7 mouse cellular contexts compared by ENCODE assay signal in the genomic region with DNA sequence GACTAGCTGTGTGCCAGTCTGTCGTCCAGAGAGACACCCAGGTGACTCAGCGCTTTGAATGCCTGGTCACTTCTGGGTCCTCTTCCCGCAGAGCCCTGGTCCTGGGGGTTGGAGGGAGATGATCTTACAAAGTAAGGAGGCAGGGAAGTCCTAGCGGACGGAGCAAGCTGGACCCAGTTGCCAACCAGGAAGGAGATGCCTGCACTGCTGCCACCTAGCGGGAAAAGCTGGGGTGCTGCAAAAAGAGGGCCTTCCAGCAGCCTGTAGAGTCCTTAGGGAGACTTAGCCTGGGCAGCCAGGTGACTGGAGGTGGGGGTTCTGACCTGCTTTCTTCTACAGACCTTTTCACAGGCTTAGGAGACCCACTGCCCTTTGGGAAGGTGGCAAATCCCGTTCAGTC. TPM values are rescaled to one million over a fixed set of nuclear protein-coding genes. Genes with fewer than 3 reads are reported as not detected.
DNase-seq lines count a peak whose midpoint lies in the region; ATAC-seq and TF ChIP-seq lines count a peak whose summit lies in the region.

No protein-coding gene starts in this region.

- H3K36me3 ChIP-seq in intestine, postnatal 0 days (ENCODE audit: control insufficient read depth, insufficient read depth), result no peaks in the 10 kb centered on the region
- H3K36me3 ChIP-seq in midbrain, embryonic 11.5 days (ENCODE audit: control insufficient read depth, insufficient read depth, low read length), result no peaks in the 10 kb centered on the region
- no peaks in the 10 kb centered on the region for H3K36me3 ChIP-seq in small intestine, adult 2 months (ENCODE audit: control insufficient read depth, insufficient read depth, low read length)

- intact Hi-C loops in left cerebral cortex, postnatal 36 days (cut with DNase I), result loop anchor here (5.0 to 10.0 kb wide), 8 partner anchors 47 to 957 kb away; no protein-coding TSS in a partner anchor

- no peak for TF ChIP-seq POLR2A in small intestine, adult 2 months (IDR thresholded peaks at IDR 0.05; ENCODE audit: low read depth, low read length)

- peaks cover 52% of the 10 kb centered on the region for H3K27me3 ChIP-seq in intestine, postnatal 0 days (replicated peaks; ENCODE audit: control insufficient read depth, insufficient read depth, low read length)
- peaks cover 34% of the 10 kb centered on the region for H3K27me3 ChIP-seq in midbrain, embryonic 11.5 days (ENCODE audit: control insufficient read depth, insufficient read depth, low read length)
- peaks cover 19% of the 10 kb centered on the region for H3K27me3 ChIP-seq in small intestine, adult 2 months (ENCODE audit: control insufficient read depth, insufficient read depth, low read length)

- no peak for ATAC-seq in intestine, postnatal 0 days
- ATAC-seq in midbrain, embryonic 11.5 days (ENCODE audit: low FRiP score), result no peak

- H3K27ac ChIP-seq in intestine, postnatal 0 days (ENCODE audit: low read depth, low read length), result no peak overlapping the region
- H3K27ac ChIP-seq in midbrain, embryonic 11.5 days (ENCODE audit: low read depth, low read length), result no peak overlapping the region
- no peak overlapping the region for H3K27ac ChIP-seq in small intestine, adult 2 months (ENCODE audit: insufficient read depth, low read depth, low read length)

- H3K4me3 ChIP-seq in intestine, postnatal 0 days (ENCODE audit: low read depth, low read length), result no peak overlapping the region
- H3K4me3 ChIP-seq in midbrain, embryonic 11.5 days (ENCODE audit: low read depth, low read length), result no peak overlapping the region
- H3K4me3 ChIP-seq in small intestine, adult 2 months (ENCODE audit: low read depth, low read length), result no peak overlapping the region

- H3K4me1 ChIP-seq in intestine, postnatal 0 days (replicated peaks; ENCODE audit: control insufficient read depth, insufficient read depth, low read length), result no peaks in the 10 kb centered on the region
- peaks cover 35% of the 10 kb centered on the region for H3K4me1 ChIP-seq in midbrain, embryonic 11.5 days (ENCODE audit: control insufficient read depth, insufficient read depth, low read length)
- no peaks in the 10 kb centered on the region for H3K4me1 ChIP-seq in small intestine, adult 2 months (ENCODE audit: control insufficient read depth, insufficient read depth, insufficient read length, low read length)

- H3K4me2 ChIP-seq in intestine, postnatal 0 days (replicated peaks; ENCODE audit: low read depth), result no peak overlapping the region
- H3K4me2 ChIP-seq in midbrain, embryonic 11.5 days, result peak overlapping the region; percentile 27; the same call in 1 of the 2 replicates

- TF ChIP-seq CTCF in intestine, postnatal 0 days (IDR thresholded peaks at IDR 0.05; ENCODE audit: low read depth), result peak; percentile 79
- TF ChIP-seq CTCF in small intestine, adult 2 months (IDR thresholded peaks at IDR 0.05; ENCODE audit: extremely low read depth, insufficient read length, insufficient replicate concordance, low read depth, low read length), result peak; percentile 52; the same call in 1 of the 2 replicates

- WGBS in intestine, postnatal 0 days, result 9% methylated on average over 7 of the region's 7 CpGs
- WGBS in midbrain, embryonic 11.5 days, result 3% methylated on average over 7 of the region's 7 CpGs
- WGBS in small intestine, adult 2 months, result 11% methylated on average over 7 of the region's 7 CpGs

- no peaks in the 10 kb centered on the region for H3K9me3 ChIP-seq in intestine, postnatal 0 days (ENCODE audit: control insufficient read depth)
- H3K9me3 ChIP-seq in midbrain, embryonic 11.5 days (ENCODE audit: control insufficient read depth, low read length), result no peaks in the 10 kb centered on the region

- peak; percentile 85 to 86 for DNase-seq in adrenal gland, postnatal 36 days
- DNase-seq in cerebellum, postnatal 36 days, result peak; percentile 77 to 80
- DNase-seq in gastrocnemius, postnatal 10 days, result peak; percentile 70
- peak; percentile 79 to 81 for DNase-seq in left cerebral cortex, postnatal 36 days (ENCODE audit: low spot score in 2 of 2)
- DNase-seq in midbrain, embryonic 11.5 days (ENCODE audit: low spot score, missing footprints), result peak; percentile 99

- H3K9ac ChIP-seq in intestine, postnatal 0 days (ENCODE audit: low read depth, low read length), result no peak overlapping the region
- H3K9ac ChIP-seq in midbrain, embryonic 11.5 days (ENCODE audit: low read length), result no peak overlapping the region

RNA-seq across cellular contexts. Expression of a gene that starts 1.8 kb away (rescaled TPM):
- total RNA-seq in adrenal gland, postnatal 36 days (2021), result 1 to 10 TPM; 1.2 to 9.5 TPM
- total RNA-seq in gastrocnemius, postnatal 10 days (2021), result under 1 TPM; 0.81 to 0.87 TPM
- polyA plus RNA-seq in intestine, postnatal 0 days (2015; fragmentation: Nextera tagmentation; extraction: Ambion mirVana), result 0.29 and 0.86 TPM in 2 replicates
- 10 to 100 TPM; 51.7 to 63.4 TPM for total RNA-seq in left cerebral cortex, postnatal 36 days (2021)
- polyA plus RNA-seq in midbrain, embryonic 11.5 days (2014; fragmentation: Nextera tagmentation; extraction: Ambion mirVana), result 2.1 TPM in 2 replicates
- polyA plus RNA-seq in small intestine, adult 2 months (2012; rRNA removed), result 0.08 TPM in 1 of 2 replicates, not detected in the other

Comparison
In these comparisons a context has a peak if more than half of its experiments do, and no peak if none do; other contexts are left out.
1. RNA of a gene that starts 1.8 kb away (total RNA-seq): 51.7 to 63.4 TPM in left cerebral cortex, postnatal 36 days; 1.2 to 9.5 TPM in adrenal gland, postnatal 36 days and 0.81 to 0.87 TPM in gastrocnemius, postnatal 10 days; every median in the first group is over 4 times any median in the second.
2. Peak in every context shown above with its lines, with median percentiles within 50 percentile points of each other: DNase-seq.